Mouse (Mus musculus) liver, embryonic 11.5 days (tissue): ENCODE results near the gene Aggf1. TPM values are rescaled to one million over a fixed set of nuclear protein-coding genes. Genes with fewer than 3 reads are reported as not detected.

Experiments
- ATAC-seq: fragments of 200-750 bp; cut with Nextera tagmentation; replicated peaks from 2 replicates; pipeline ENCODE4 v1.8.0; 2017; ENCODE audit warnings: moderate number of reproducible peaks, mild to moderate bottlenecking, moderate TSS enrichment, moderate library complexity; ENCODE audit not compliant: low FRiP score
- DNase-seq: peaks from one replicate; pipeline ENCODE4 v3.0.0-alpha.2; 2017; ENCODE audit warnings: low spot score
- H3K27ac ChIP-seq: fragments of 300-500 bp; sonication (generic); 2 replicates; pipeline ENCODE4 v1.5.1; 2014; ENCODE audit warnings: mild to moderate bottlenecking, low read depth, low read length, control low read depth
- H3K27me3 ChIP-seq: fragments of 300-500 bp; sonication (generic); replicated peaks from 2 replicates; pipeline ENCODE4 v1.6.1; 2014; ENCODE audit warnings: low read length, mixed read lengths; ENCODE audit not compliant: control insufficient read depth, insufficient read depth
- H3K36me3 ChIP-seq: fragments of 300-500 bp; sonication (generic); 2 replicates; pipeline ENCODE4 v1.6.1; 2014; ENCODE audit warnings: mild to moderate bottlenecking, low read length, moderate library complexity, mixed read lengths; ENCODE audit not compliant: control insufficient read depth, insufficient read depth
- H3K4me1 ChIP-seq: fragments of 300-500 bp; sonication (generic); replicated peaks from 2 replicates; pipeline ENCODE4 v1.6.1; 2014; ENCODE audit warnings: low read length, mixed read lengths; ENCODE audit not compliant: control insufficient read depth, insufficient read depth
- H3K4me2 ChIP-seq: fragments of 300-500 bp; sonication (generic); 2 replicates; pipeline ENCODE4 v1.6.1; 2014; ENCODE audit warnings: mild to moderate bottlenecking, control low read depth, moderate library complexity
- H3K4me3 ChIP-seq: fragments of 300-500 bp; sonication (generic); 2 replicates; pipeline ENCODE4 v1.5.1; 2014; ENCODE audit warnings: low read depth, low read length, control low read depth
- H3K9ac ChIP-seq: fragments of 300-500 bp; sonication (generic); 2 replicates; pipeline ENCODE4 v1.6.1; 2014; ENCODE audit warnings: low read depth, low read length, control low read depth
- H3K9me3 ChIP-seq: fragments of 300-500 bp; sonication (generic); 2 replicates; pipeline ENCODE4 v1.6.1; 2016; ENCODE audit warnings: low read length, inconsistent platforms, mixed read lengths; ENCODE audit not compliant: control insufficient read depth
- WGBS: fragments of 180-500 bp; shearing (Covaris S2); extraction: QIAGEN DNeasy Blood & Tissue Kit; methylation state at CpG from one replicate; pipeline ENCODE4 v1.1.7; 2014; 5-methylcytosine and 5-hydroxymethylcytosine counted together
- polyA plus RNA-seq: library from polyadenylated mRNA; unstranded; fragments of >200 nt; fragmentation: Nextera tagmentation; extraction: Ambion mirVana; gene quantifications from 2 replicates; pipeline ENCODE4 v1.2.1, GENCODE M21; 2014

Aggf1 gene
- polyA plus RNA-seq, 1 experiment from 2014 or later, result 43.4 TPM

GRCm38 (mm10) chr13:95345869-95346268, 29.3 kb downstream of the Aggf1 start:
- no peaks in the 10 kb centered on the region for H3K27me3 ChIP-seq
- H3K4me1 ChIP-seq, result no peaks in the 10 kb centered on the region
- no peaks in the 10 kb centered on the region for H3K9me3 ChIP-seq
- H3K4me2 ChIP-seq, result no peak overlapping the region
- no peak overlapping the region for H3K9ac ChIP-seq
- 75% methylated on average over 6 of the region's 6 CpGs for WGBS
- ATAC-seq (no peak), DNase-seq (no peak)
- peaks cover 3% of the 10 kb centered on the region; the same call in 1 of the 2 replicates for H3K36me3 ChIP-seq
- no peak overlapping the region for H3K27ac ChIP-seq
- H3K4me3 ChIP-seq, result no peak overlapping the region

DNA sequence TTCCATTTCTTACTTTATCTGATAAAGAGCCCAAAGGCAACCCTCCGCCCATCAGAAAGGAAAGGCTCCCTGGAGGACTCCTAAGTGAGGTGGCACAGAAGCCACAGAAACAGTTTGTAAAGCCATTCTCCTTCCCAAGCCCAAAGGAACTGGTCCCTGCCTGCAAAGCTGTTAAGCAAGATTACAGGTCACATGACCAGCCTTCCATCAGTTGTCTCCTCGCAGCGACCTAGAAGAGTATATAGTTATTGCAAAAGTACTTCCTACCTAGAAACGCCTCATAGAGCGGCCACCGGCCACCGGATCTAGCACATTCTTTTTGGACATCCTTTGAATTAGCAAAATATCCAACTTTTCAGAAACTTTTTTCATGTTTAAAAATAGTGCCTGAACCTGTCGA, 31.7 kb downstream of the Aggf1 start:
- no peaks in the 10 kb centered on the region for H3K27me3 ChIP-seq
- no peak overlapping the region for H3K4me3 ChIP-seq
- no peaks in the 10 kb centered on the region for H3K4me1 ChIP-seq
- no peak overlapping the region for H3K27ac ChIP-seq
- no peak overlapping the region for H3K4me2 ChIP-seq
- 0 out of 2 replicates have a peak, but pooled peaks cover 2% of the 10 kb centered on the region for H3K36me3 ChIP-seq
- H3K9ac ChIP-seq, result no peak overlapping the region
- ATAC-seq (no peak), DNase-seq (no peak)
- 64% methylated on average over 8 of the region's 8 CpGs for WGBS
- H3K9me3 ChIP-seq, result no peaks in the 10 kb centered on the region

DNA sequence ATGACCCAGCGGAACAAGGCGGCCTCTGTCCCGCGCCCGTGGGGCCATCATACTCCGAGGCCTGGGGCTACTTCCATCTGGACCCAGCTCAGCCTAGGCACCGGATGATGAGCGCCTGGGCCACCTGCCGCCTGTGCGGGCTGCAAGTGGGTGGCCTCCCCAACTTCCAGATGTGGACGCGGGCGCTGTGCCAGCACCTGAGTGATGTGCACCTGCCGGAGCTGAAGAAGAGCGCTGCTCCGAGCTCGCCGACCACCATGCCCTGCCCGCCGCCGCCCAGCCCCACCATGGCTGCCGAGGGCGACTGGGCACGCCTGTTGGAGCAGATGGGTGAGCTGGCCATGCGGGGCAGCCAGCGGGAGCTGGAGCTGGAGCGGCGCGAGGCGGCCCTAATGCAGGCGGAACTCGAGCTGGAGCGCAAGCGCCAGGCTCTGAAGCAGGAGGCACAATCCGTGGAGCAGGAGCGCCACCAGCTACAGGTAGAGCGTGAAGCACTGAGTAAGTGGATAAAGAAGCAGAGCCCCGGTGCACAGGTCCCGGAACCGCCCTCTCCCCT, 39.0 kb downstream of the Aggf1 start:
- H3K27ac ChIP-seq, result no peak overlapping the region
- H3K4me1 ChIP-seq, result no peaks in the 10 kb centered on the region; the same call in 1 of the 2 replicates
- H3K4me2 ChIP-seq, result no peak overlapping the region
- peaks cover 10% of the 10 kb centered on the region; the same call in 1 of the 2 replicates for H3K36me3 ChIP-seq
- H3K9ac ChIP-seq, result no peak overlapping the region
- no peaks in the 10 kb centered on the region for H3K27me3 ChIP-seq
- H3K9me3 ChIP-seq, result no peaks in the 10 kb centered on the region
- ATAC-seq (no peak), DNase-seq (no peak)
- WGBS, result 79% methylated on average over 40 of the region's 40 CpGs
- no peak overlapping the region for H3K4me3 ChIP-seq

DNA sequence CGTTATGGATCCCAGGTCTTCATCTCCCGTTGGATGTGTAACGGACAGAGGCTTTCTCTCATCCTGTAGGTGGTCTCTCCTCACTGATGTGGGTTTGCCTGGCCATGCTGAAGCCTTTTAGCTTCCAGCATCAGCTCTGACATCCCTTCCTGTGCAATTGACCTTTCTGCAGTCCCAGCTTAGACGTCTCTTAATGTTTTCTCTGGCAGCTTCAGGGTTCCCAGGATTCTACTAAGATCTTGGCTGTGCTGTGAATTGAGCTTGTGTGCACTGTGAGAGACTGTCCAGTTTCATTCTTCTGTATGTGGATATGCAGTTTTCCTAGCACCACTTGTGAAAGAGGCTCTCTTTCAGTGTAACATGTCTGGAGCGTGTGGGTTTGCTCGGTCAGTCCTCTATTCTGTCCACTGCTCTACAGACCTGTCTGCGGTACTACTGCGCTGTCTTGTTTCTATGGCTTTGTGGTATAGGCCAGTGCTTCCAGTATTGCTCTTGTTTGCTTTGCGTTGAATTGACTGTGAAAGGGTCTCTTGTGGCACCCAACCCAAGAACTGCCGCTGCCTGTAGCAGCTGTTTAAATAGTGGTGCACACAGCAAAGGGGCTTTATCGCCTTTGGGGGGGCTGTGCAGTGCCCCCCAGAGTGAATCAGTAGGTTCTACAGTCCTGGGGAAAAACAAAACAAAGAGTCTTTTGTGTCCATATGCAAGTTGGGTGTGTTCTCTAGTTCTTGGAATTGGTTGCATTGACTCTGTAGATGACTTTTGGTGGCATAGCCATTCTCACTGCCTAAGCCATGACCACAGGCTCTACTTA, 42.9 kb downstream of the Aggf1 start:
- Histone ChIP-seq H3K36me3 (peaks cover 6% of the 10 kb centered on the region; the same call in 1 of the 2 replicates), H3K4me1 (peaks cover 1% of the 10 kb centered on the region; the same call in 1 of the 2 replicates), H3K4me2 (no peak overlapping the region), H3K4me3 (no peak overlapping the region), H3K27me3 (no peaks in the 10 kb centered on the region), H3K9ac (no peak overlapping the region), H3K9me3 (no peaks in the 10 kb centered on the region), H3K27ac (no peak overlapping the region)
- WGBS, result 85% methylated on average over 11 of the region's 11 CpGs
- ATAC-seq, result no peak
- no peak for DNase-seq

GRCm38 (mm10) chr13:95330507-95330906, 44.6 kb downstream of the Aggf1 start:
- no peak overlapping the region for H3K27ac ChIP-seq
- H3K4me2 ChIP-seq, result no peak overlapping the region

GRCm38 (mm10) chr13:95328767-95329166, 46.4 kb downstream of the Aggf1 start:
- 90% methylated on average over 11 of the region's 11 CpGs for WGBS
- no peak overlapping the region for H3K9ac ChIP-seq
- H3K4me3 ChIP-seq, result no peak overlapping the region
- H3K36me3 ChIP-seq, result no peaks in the 10 kb centered on the region
- H3K4me1 ChIP-seq, result peaks cover 7% of the 10 kb centered on the region
- no peak overlapping the region for H3K27ac ChIP-seq
- no peak overlapping the region for H3K4me2 ChIP-seq
- ATAC-seq (no peak), DNase-seq (no peak)
- H3K9me3 ChIP-seq, result no peaks in the 10 kb centered on the region
- H3K27me3 ChIP-seq, result no peaks in the 10 kb centered on the region

More at GRCm38 (mm10) chr13:95330507-95330906, 44.6 kb downstream of the Aggf1 start:
- DNase-seq, result no peak
- Histone ChIP-seq H3K36me3 (no peaks in the 10 kb centered on the region), H3K9ac (no peak overlapping the region), H3K9me3 (no peaks in the 10 kb centered on the region), H3K4me1 (peaks cover 7% of the 10 kb centered on the region), H3K4me3 (no peak overlapping the region), H3K27me3 (no peaks in the 10 kb centered on the region)
- WGBS, result 54% methylated on average over 11 of the region's 11 CpGs
- ATAC-seq, result no peak

- Histone ChIP-seq H3K36me3 (no peaks in the 10 kb centered on the region), H3K4me1 (peaks cover 7% of the 10 kb centered on the region), H3K27me3 (no peaks in the 10 kb centered on the region), H3K27ac (no peak overlapping the region), H3K9ac (peak overlapping the region; percentile 93), H3K4me2 (peak overlapping the region; percentile 88), H3K9me3 (no peaks in the 10 kb centered on the region), H3K4me3 (peak overlapping the region; percentile 79)
- DNase-seq (no peak), ATAC-seq (no peak)
- WGBS, result 18% methylated on average over 5 of the region's 5 CpGs
Observed at GRCm38 (mm10) chr13:95327345-95327741, 47.8 kb downstream of the Aggf1 start.

DNA sequence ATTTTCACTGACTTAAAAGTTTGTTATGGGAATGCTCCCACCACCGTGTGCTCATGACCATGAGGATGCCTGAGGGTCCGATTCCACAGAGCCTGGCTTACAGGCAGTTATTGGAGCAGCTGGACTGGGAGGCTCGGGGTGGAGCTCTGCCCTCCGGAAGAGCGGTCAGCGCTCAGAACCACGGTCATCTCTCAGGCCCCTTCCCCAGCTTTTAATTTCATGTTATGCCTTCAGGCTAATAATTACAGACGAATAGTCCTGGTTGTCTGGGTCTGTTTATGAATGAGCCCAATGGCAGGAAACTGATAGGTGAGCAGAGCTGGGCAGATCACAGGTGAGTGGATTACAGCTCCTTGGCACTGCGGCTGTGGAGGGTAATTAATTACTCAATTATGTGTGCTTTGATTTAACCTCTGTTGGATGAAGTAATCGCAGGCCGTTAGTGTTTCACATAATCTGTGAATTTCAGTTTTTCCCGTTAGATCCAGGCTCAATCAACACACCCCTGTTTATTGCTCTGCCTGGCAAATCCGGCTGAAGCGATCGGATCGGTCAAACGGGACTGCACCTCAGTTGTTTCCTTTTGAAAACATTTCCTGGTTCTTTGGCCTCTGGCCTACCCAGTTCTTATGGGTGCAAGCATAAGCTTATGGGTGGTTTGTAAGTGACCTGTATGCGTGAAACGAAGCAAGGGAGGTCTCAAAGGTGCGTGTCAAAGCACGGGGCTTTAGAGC, 48.4 kb downstream of the Aggf1 start:
- H3K27me3 ChIP-seq, result no peaks in the 10 kb centered on the region
- H3K27ac ChIP-seq, result no peak overlapping the region; the same call in 1 of the 2 replicates
- H3K4me2 ChIP-seq, result peak overlapping the region; percentile 88
- H3K36me3 ChIP-seq, result no peaks in the 10 kb centered on the region
- H3K4me1 ChIP-seq, result peaks cover 7% of the 10 kb centered on the region
- peak overlapping the region; percentile 93 for H3K9ac ChIP-seq
- 28% methylated on average over 21 of the region's 21 CpGs for WGBS
- H3K9me3 ChIP-seq, result no peaks in the 10 kb centered on the region
- DNase-seq (no peak), ATAC-seq (0 out of 2 replicates have a peak, but pooled peaks have one; percentile 21)
- H3K4me3 ChIP-seq, result peak overlapping the region; percentile 79
